Comparison of ENCODE assay signal across 8 mouse cellular contexts in the genomic region with DNA sequence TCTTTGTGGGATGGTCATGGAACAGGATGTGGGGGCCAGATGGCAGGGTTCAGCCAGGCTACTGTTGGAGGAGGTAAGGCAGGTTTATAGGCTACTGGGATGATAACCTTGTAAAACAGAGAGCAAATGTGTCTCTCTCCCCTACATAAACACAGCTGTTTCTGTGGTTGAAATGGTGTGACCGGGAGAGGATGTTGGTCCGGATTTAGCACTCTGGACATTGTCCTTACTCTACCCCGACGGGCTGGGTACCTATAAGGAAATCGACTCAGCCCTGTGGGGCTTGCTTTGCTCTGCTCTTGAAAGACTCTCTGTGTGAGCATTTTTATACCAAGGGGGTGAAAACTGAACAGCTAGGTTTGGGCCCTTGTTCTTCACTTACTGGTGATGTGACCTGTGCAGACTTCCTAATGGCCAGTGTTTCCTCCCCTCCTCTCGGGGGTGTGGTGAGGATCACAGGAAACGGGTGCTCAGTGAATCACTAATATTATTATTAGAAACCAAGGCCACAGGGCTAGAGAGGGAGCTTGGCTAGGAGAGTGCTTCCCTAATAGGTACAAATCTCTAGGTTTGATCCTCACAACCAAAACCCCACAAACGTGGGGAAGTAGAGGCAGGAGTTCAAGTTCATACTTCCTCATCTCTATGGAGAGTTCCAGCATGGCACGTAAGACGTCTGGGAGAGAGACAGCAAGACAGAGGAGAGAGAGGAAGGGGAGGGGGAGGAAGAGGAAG. TPM values are rescaled to one million over a fixed set of nuclear protein-coding genes. Genes with fewer than 3 reads are reported as not detected.
DNase-seq lines count a peak whose midpoint lies in the region; ATAC-seq and TF ChIP-seq lines count a peak whose summit lies in the region.

No protein-coding gene starts in this region.

- peak overlapping the region; percentile 82 for H3K27ac ChIP-seq in liver, adult 2 months (replicated peaks; ENCODE audit: insufficient read depth, low read depth, low read length)
- H3K27ac ChIP-seq in liver, embryonic 12.5 days: no peak overlapping the region
- H3K27ac ChIP-seq in heart, embryonic 11.5 days (ENCODE audit: low read depth, low read length): peak overlapping the region; percentile 88
- H3K27ac ChIP-seq in midbrain, embryonic 11.5 days (ENCODE audit: low read depth, low read length): peak overlapping the region; percentile 99

- DNase-seq in liver, adult 2 months (ENCODE audit: extremely low read depth, low read depth, low spot score): peak; percentile 14
- peak; percentile 69 for DNase-seq in kidney, adult 9 months
- no peak for DNase-seq in midbrain, embryonic 11.5 days (ENCODE audit: low spot score, missing footprints)
- no peak for DNase-seq in cerebellum, postnatal 25 days
- DNase-seq in left cerebral cortex, adult 18-20 months (ENCODE audit: low spot score in 2 of 2): no peak

- no peak overlapping the region for H3K4me2 ChIP-seq in liver, embryonic 12.5 days
- H3K4me2 ChIP-seq in heart, embryonic 11.5 days: no peak overlapping the region
- no peak overlapping the region for H3K4me2 ChIP-seq in midbrain, embryonic 11.5 days

- no peak for ATAC-seq in liver, embryonic 12.5 days
- no peak for ATAC-seq in heart, embryonic 11.5 days (replicated peaks; ENCODE audit: insufficient number of reproducible peaks, low FRiP score, low TSS enrichment)
- no peak for ATAC-seq in midbrain, embryonic 11.5 days (ENCODE audit: low FRiP score)
- no peak for ATAC-seq in megakaryocyte-erythroid progenitor cell, adult 5-6 weeks (replicated peaks; ENCODE audit: low FRiP score, low TSS enrichment, poor library complexity, severe bottlenecking)

- WGBS in liver, adult 2 months: 56% methylated on average over 10 of the region's 10 CpGs
- WGBS in liver, embryonic 12.5 days (ENCODE audit: insufficient replicate concordance): 23% methylated on average over 10 of the region's 10 CpGs
- whole genome bisulfite sequencing in heart, embryonic 11.5 days (ENCODE audit: insufficient replicate concordance): 50% methylated on average over 10 of the region's 10 CpGs
- WGBS in midbrain, embryonic 11.5 days: 73% methylated on average over 10 of the region's 10 CpGs

- no peaks in the 10 kb centered on the region for H3K9me3 ChIP-seq in liver, embryonic 12.5 days (replicated peaks)
- no peaks in the 10 kb centered on the region for H3K9me3 ChIP-seq in heart, embryonic 11.5 days (replicated peaks; ENCODE audit: control insufficient read depth, low read length)
- H3K9me3 ChIP-seq in midbrain, embryonic 11.5 days (ENCODE audit: control insufficient read depth, low read length): no peaks in the 10 kb centered on the region

- TF ChIP-seq POLR2A in liver, adult 2 months (IDR thresholded peaks at IDR 0.05; ENCODE audit: extremely low read depth, insufficient read depth, low read length): no peak

- peaks cover 12% of the 10 kb centered on the region; the same call in 1 of the 2 replicates for H3K4me1 ChIP-seq in liver, adult 2 months (ENCODE audit: control insufficient read depth, insufficient read depth, low read length)
- H3K4me1 ChIP-seq in liver, embryonic 12.5 days: peaks cover 51% of the 10 kb centered on the region
- H3K4me1 ChIP-seq in heart, embryonic 11.5 days (ENCODE audit: control insufficient read depth, insufficient read depth, low read length): peaks cover 66% of the 10 kb centered on the region
- H3K4me1 ChIP-seq in midbrain, embryonic 11.5 days (ENCODE audit: control insufficient read depth, insufficient read depth, low read length): peaks cover 47% of the 10 kb centered on the region

- no peaks in the 10 kb centered on the region for H3K36me3 ChIP-seq in liver, adult 2 months (ENCODE audit: control insufficient read depth, insufficient read depth, low read length)
- no peaks in the 10 kb centered on the region for H3K36me3 ChIP-seq in liver, embryonic 12.5 days
- H3K36me3 ChIP-seq in heart, embryonic 11.5 days (ENCODE audit: control insufficient read depth, insufficient read depth, low read length): no peaks in the 10 kb centered on the region
- no peaks in the 10 kb centered on the region for H3K36me3 ChIP-seq in midbrain, embryonic 11.5 days (ENCODE audit: control insufficient read depth, insufficient read depth, low read length)

- no peak overlapping the region for H3K4me3 ChIP-seq in liver, adult 2 months (ENCODE audit: insufficient read depth, low read depth, low read length)
- H3K4me3 ChIP-seq in liver, embryonic 12.5 days: no peak overlapping the region
- no peak overlapping the region for H3K4me3 ChIP-seq in heart, embryonic 11.5 days (ENCODE audit: low read depth, low read length)
- no peak overlapping the region for H3K4me3 ChIP-seq in midbrain, embryonic 11.5 days (ENCODE audit: low read depth, low read length)

- no peak for TF ChIP-seq CTCF in liver, adult 2 months (IDR thresholded peaks at IDR 0.05; ENCODE audit: low read depth, low read length)

- no peaks in the 10 kb centered on the region for H3K27me3 ChIP-seq in liver, adult 2 months (ENCODE audit: control insufficient read depth, insufficient read depth, low read length)
- H3K27me3 ChIP-seq in liver, embryonic 12.5 days (replicated peaks): peaks cover 41% of the 10 kb centered on the region
- no peaks in the 10 kb centered on the region for H3K27me3 ChIP-seq in heart, embryonic 11.5 days (ENCODE audit: control insufficient read depth, insufficient read depth, low read length)
- H3K27me3 ChIP-seq in midbrain, embryonic 11.5 days (ENCODE audit: control insufficient read depth, insufficient read depth, low read length): no peaks in the 10 kb centered on the region

- no peaks in the 10 kb centered on the region for H3K79me2 ChIP-seq in liver, adult 2 months (ENCODE audit: control insufficient read depth, insufficient read depth, low read length)

- H3K9ac ChIP-seq in liver, adult 2 months (ENCODE audit: low read depth, low read length): no peak overlapping the region
- H3K9ac ChIP-seq in liver, embryonic 12.5 days: no peak overlapping the region
- 0 out of 2 replicates have a peak overlapping the region, but pooled peaks have one; percentile 13 for H3K9ac ChIP-seq in heart, embryonic 11.5 days (ENCODE audit: low read depth, low read length)
- no peak overlapping the region; the same call in 1 of the 2 replicates for H3K9ac ChIP-seq in midbrain, embryonic 11.5 days (ENCODE audit: low read length)

RNA-seq across cellular contexts. Expression of gene Cuedc1, which starts 19.7 kb away (rescaled TPM):
- total RNA-seq in liver, adult 2 months (2014; rRNA removed): 0.87 and 1.5 TPM in 2 replicates
- 1.1 and 1.7 TPM in 2 replicates for polyA plus RNA-seq in liver, adult 2 months (2012; rRNA removed)
- 3.4 and 4.6 TPM in 2 replicates for polyA plus RNA-seq in liver, embryonic 12.5 days (2016; fragmentation: Nextera tagmentation; extraction: Ambion mirVana)
- 11.6 and 11.7 TPM in 2 replicates for polyA plus RNA-seq in heart, embryonic 11.5 days (2014; fragmentation: Nextera tagmentation; extraction: Ambion mirVana)
- polyA plus RNA-seq in midbrain, embryonic 11.5 days (2014; fragmentation: Nextera tagmentation; extraction: Ambion mirVana): 16.5 and 17.0 TPM in 2 replicates
- 1.7 and 2.3 TPM in 2 replicates for total RNA-seq in megakaryocyte-erythroid progenitor cell, adult 5-6 weeks (2014; fragmentation: Nextera tagmentation)
- total RNA-seq in megakaryocyte-erythroid progenitor cell, adult 5-6 weeks (2017): 0.19 and 2.8 TPM in 2 replicates
- total RNA-seq in left cerebral cortex, adult 18-20 months (2021): 10 to 100 TPM; 27.4 to 28.5 TPM

RNA-seq across cellular contexts. Expression of gene Vezf1, which starts 49.4 kb away (rescaled TPM):
- total RNA-seq in liver, adult 2 months (2014; rRNA removed): 5.8 and 6.6 TPM in 2 replicates
- 3.6 and 3.8 TPM in 2 replicates for polyA plus RNA-seq in liver, adult 2 months (2012; rRNA removed)
- polyA plus RNA-seq in liver, embryonic 12.5 days (2016; fragmentation: Nextera tagmentation; extraction: Ambion mirVana): 14.6 TPM in 2 replicates
- polyA plus RNA-seq in heart, embryonic 11.5 days (2014; fragmentation: Nextera tagmentation; extraction: Ambion mirVana): 24.8 and 26.4 TPM in 2 replicates
- 82.5 and 83.6 TPM in 2 replicates for polyA plus RNA-seq in midbrain, embryonic 11.5 days (2014; fragmentation: Nextera tagmentation; extraction: Ambion mirVana)
- total RNA-seq in megakaryocyte-erythroid progenitor cell, adult 5-6 weeks (2014; fragmentation: Nextera tagmentation): 30.9 and 35.9 TPM in 2 replicates
- 14.2 and 24.7 TPM in 2 replicates for total RNA-seq in megakaryocyte-erythroid progenitor cell, adult 5-6 weeks (2017)
- 10 to 100 TPM; 28.1 to 29.4 TPM for total RNA-seq in left cerebral cortex, adult 18-20 months (2021)

Comparison
In these comparisons a context has a peak if more than half of its experiments do, and no peak if none do; other contexts are left out.
1. DNase-seq: peak in liver, adult 2 months (single experiment) and kidney, adult 9 months (single experiment); none in midbrain, embryonic 11.5 days (single experiment), cerebellum, postnatal 25 days (0 of 2) and left cerebral cortex, adult 18-20 months (0 of 2).